Comparison of ENCODE assay signal across 20 mouse cellular contexts in the genomic region with DNA sequence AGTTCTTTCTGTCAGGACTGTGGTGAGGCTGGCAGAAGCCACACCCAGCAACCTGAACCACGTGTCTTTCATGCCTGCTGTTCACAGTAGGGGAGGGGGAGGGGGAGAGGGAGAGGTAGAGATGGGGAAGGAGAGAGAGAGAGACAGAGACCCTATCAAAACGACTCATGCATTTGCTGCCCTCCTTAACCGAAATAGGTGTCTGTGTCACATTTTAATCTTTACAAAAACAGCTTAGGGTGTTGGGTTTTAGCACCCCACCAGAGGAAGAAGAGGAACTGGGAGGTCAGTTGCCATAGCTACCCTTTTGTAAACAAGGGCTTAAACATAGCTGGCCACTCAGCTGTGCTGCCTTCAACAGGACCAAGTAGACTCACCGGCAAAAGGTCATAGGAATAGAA. TPM values are rescaled to one million over a fixed set of nuclear protein-coding genes. Genes with fewer than 3 reads are reported as not detected.
DNase-seq lines count a peak whose midpoint lies in the region; ATAC-seq and TF ChIP-seq lines count a peak whose summit lies in the region.
"Had no signal": no experiment of that assay in that cellular context is flagged by ENCODE, and none has a peak within 500 bp of the region (broad histone marks: within the 10 kb centered on the region; RNA-seq: fewer than 3 reads in every experiment).

A gene (minus strand): TSS at position 29 of the 401 bp plus-strand sequence.

- H3K4me3 ChIP-seq in spleen, adult 2 months (ENCODE audit: extremely low read depth, insufficient read depth, insufficient read length) = peak within 1 kb of the TSS; percentile 76
- H3K4me3 ChIP-seq in olfactory bulb, adult 2 months (ENCODE audit: insufficient read depth, low read depth, low read length) = no peak within 1 kb of the TSS
- H3K4me3 ChIP-seq in layer of hippocampus, adult 2 months = no peak within 1 kb of the TSS
- no peak within 1 kb of the TSS for H3K4me3 ChIP-seq in midbrain, embryonic 10.5 days
- H3K4me3 ChIP-seq: heart, embryonic 13.5 days; limb, embryonic 10.5 days; myocyte had no signal

- no peak for ATAC-seq in erythroid progenitor cell, adult 5-6 weeks (replicated peaks; ENCODE audit: low FRiP score, poor library complexity, severe bottlenecking)
- ATAC-seq: forebrain, postnatal 0 days; intestine, embryonic 16.5 days had no signal

- no peak for TF ChIP-seq POLR2A in spleen, adult 2 months (IDR thresholded peaks at IDR 0.05; ENCODE audit: low read depth, low read length)
- TF ChIP-seq POLR2A in olfactory bulb, adult 2 months (IDR thresholded peaks at IDR 0.05; ENCODE audit: insufficient read depth, low read depth, low read length) = no peak

- peak; percentile 60 to 88 for DNase-seq in spleen, adult 2 months (ENCODE audit: low read depth in 1 of 2, low spot score in 2 of 2)
- DNase-seq in spleen, adult 12 weeks (ENCODE audit: low spot score) = no peak
- no peak for DNase-seq in testis, postnatal 10 days (ENCODE audit: low spot score)
- no peak for DNase-seq in layer of hippocampus, adult 2 months (ENCODE audit: low spot score in 2 of 2)
- DNase-seq in midbrain, embryonic 10.5 days (ENCODE audit: low spot score) = no peak
- DNase-seq: adrenal gland, adult 2 months; cerebellum, adult 9-10 months; forebrain, postnatal 0 days; gastrocnemius, postnatal 25 days; kidney, postnatal 25 days; layer of hippocampus, postnatal 36 days; spleen, adult 18-20 months had no signal

- peaks cover 1% of the 10 kb centered on the region; the same call in 1 of the 2 replicates for H3K36me3 ChIP-seq in spleen, adult 2 months (ENCODE audit: control insufficient read depth, insufficient read depth, low read length)
- no peaks in the 10 kb centered on the region for H3K36me3 ChIP-seq in midbrain, embryonic 10.5 days
- H3K36me3 ChIP-seq: heart, embryonic 13.5 days; limb, embryonic 10.5 days had no signal

- TF ChIP-seq CTCF in spleen, adult 2 months (IDR thresholded peaks at IDR 0.05; ENCODE audit: extremely low read depth, insufficient read depth, insufficient read length, insufficient replicate concordance) = no peak
- no peak for TF ChIP-seq CTCF in olfactory bulb, adult 2 months (IDR thresholded peaks at IDR 0.05; ENCODE audit: insufficient read depth, low read depth, low read length)
- TF ChIP-seq CTCF in layer of hippocampus, adult 2 months (conservative IDR thresholded peaks at IDR 0.05) = no peak

- no peaks in the 10 kb centered on the region for H3K9me3 ChIP-seq in midbrain, embryonic 10.5 days (replicated peaks)
- H3K9me3 ChIP-seq: heart, embryonic 13.5 days; limb, embryonic 10.5 days had no signal

- H3K4me1 ChIP-seq in spleen, adult 2 months (ENCODE audit: control insufficient read depth, insufficient read depth, insufficient read length) = peaks cover 24% of the 10 kb centered on the region
- H3K4me1 ChIP-seq in olfactory bulb, adult 2 months (ENCODE audit: control insufficient read depth, insufficient read depth, low read length) = no peaks in the 10 kb centered on the region
- H3K4me1 ChIP-seq in midbrain, embryonic 10.5 days = peaks cover 6% of the 10 kb centered on the region; the same call in 1 of the 2 replicates
- H3K4me1 ChIP-seq: heart, embryonic 13.5 days had no signal

- H3K27me3 ChIP-seq in spleen, adult 2 months (ENCODE audit: control insufficient read depth, insufficient read depth, low read length) = no peaks in the 10 kb centered on the region
- no peaks in the 10 kb centered on the region for H3K27me3 ChIP-seq in midbrain, embryonic 10.5 days (ENCODE audit: low read depth, poor library complexity, severe bottlenecking)
- H3K27me3 ChIP-seq: heart, embryonic 13.5 days had no signal

- 4% methylated on average over 4 of the region's 4 CpGs for WGBS in spleen, adult 2 months
- WGBS in olfactory bulb, adult 2 months = 41% methylated on average over 4 of the region's 4 CpGs
- 21% methylated on average over 4 of the region's 4 CpGs for WGBS in midbrain, embryonic 10.5 days

- peak within 1 kb of the TSS; percentile 88 for H3K27ac ChIP-seq in spleen, adult 2 months (ENCODE audit: insufficient read depth, low read length)
- no peak within 1 kb of the TSS for H3K27ac ChIP-seq in olfactory bulb, adult 2 months (ENCODE audit: insufficient read depth, low read depth, low read length)
- H3K27ac ChIP-seq in layer of hippocampus, adult 2 months = no peak within 1 kb of the TSS
- no peak within 1 kb of the TSS for H3K27ac ChIP-seq in midbrain, embryonic 10.5 days (replicated peaks)
- H3K27ac ChIP-seq: heart, embryonic 13.5 days; limb, embryonic 10.5 days; liver, embryonic 14.5 days had no signal

RNA-seq across cellular contexts. Expression of the gene that starts here (rescaled TPM):
- 38.2 and 50.2 TPM in 2 replicates for polyA plus RNA-seq in spleen, adult 2 months (2012; rRNA removed)
- 8.6 and 17.6 TPM in 2 replicates for total RNA-seq in erythroid progenitor cell, adult 5-6 weeks (2015; ENCODE audit: low replicate concordance)
- total RNA-seq in erythroid progenitor cell, adult 5-6 weeks (2017; ENCODE audit: low replicate concordance) = 22.8 and 28.4 TPM in 2 replicates
- polyA plus RNA-seq in olfactory bulb, adult 2 months (2012; ENCODE audit: insufficient read depth, insufficient read length, low replicate concordance, missing spikeins) = not detected in 2 replicates
- total RNA-seq in layer of hippocampus, adult 2 months (2021) = not detected
- 0.10 TPM in 1 of 2 replicates, not detected in the other for polyA plus RNA-seq in midbrain, embryonic 10.5 days (2016; fragmentation: Nextera tagmentation; extraction: Ambion mirVana)
- total RNA-seq: forebrain, postnatal 0 days; layer of hippocampus, postnatal 36 days had no signal
- polyA plus RNA-seq: heart, embryonic 13.5 days; limb, embryonic 10.5 days; liver, embryonic 14.5 days; midbrain, embryonic 11.5 days; myocyte had no signal

Comparison
In these comparisons a context has a peak if more than half of its experiments do, and no peak if none do; other contexts are left out.
1. RNA of the gene that starts here (total RNA-seq): 8.6 to 28.4 TPM in erythroid progenitor cell, adult 5-6 weeks; not detected in layer of hippocampus, adult 2 months; every median in the first group is over 4 times any median in the second.
2. RNA of the gene that starts here (polyA plus RNA-seq): not detected in olfactory bulb, adult 2 months and 38.2 to 50.2 TPM in spleen, adult 2 months; 0.10 TPM in midbrain, embryonic 10.5 days; every median in the first group is over 10 times any median in the second.
3. DNase-seq: peak in spleen, adult 2 months (2 of 2); none in spleen, adult 12 weeks (single experiment), testis, postnatal 10 days (single experiment), layer of hippocampus, adult 2 months (0 of 2) and midbrain, embryonic 10.5 days (single experiment).